Mouse (Mus musculus) cerebellum, adult 11-12 months (tissue): ENCODE measurements around the gene Flad1.
A peak's percentile ranks its signal among the peaks of the same experiment; 100 is the strongest.

Experiments
- DNase-seq: peaks from one replicate; pipeline ENCODE4 v3.0.0; 2022

Gene Flad1

GRCm38 (mm10) chr3:89380711-89381110 lies 31.0 kb downstream of the Flad1 start:
- DNase-seq: no peak

DNA sequence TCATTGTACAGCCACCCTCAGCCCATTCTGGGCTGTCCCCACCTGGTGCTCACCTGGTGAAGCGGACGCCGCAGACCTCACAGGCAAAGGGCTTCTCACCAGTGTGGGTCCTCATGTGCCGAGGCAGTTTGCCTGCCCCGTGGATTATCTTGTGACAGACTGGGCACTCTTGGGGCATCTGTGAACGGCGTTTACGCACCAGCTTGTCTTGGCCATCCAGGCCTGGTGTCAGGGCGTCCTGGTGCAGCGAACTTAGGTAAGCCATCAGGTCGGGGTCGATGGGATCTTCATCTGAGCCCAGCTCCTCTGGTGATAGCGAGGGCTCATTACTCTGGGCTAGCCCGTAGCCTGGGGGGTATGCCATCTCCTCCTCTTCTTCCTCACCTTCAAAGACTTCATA lies 31.4 kb downstream of the Flad1 start:
- DNase-seq: no peak

GRCm38 (mm10) chr3:89379388-89380131 lies 32.1 kb downstream of the Flad1 start:
- no peak for DNase-seq

GRCm38 (mm10) chr3:89378394-89379067 lies 33.1 kb downstream of the Flad1 start:
- peak; percentile 65 for DNase-seq

DNA sequence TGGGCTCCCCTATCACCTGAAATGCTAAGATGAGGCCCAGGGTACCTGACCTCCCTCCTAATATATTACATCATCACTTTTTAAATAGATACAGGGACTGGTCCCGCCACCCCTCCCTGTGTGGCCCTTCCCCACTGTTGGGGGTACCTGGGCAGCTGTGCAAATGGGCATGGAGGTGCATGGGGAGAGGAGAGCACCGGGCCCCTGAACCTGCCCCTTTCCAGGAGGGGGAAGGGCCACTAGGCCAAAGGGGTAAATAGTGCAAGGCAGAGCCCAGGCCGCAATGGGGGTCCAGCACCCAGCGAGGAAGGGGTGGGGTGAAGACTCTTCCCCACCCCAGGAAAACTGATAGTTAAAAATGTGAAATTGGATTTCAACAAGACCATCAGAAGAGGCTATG lies 33.8 kb downstream of the Flad1 start:
- DNase-seq: no peak

DNA sequence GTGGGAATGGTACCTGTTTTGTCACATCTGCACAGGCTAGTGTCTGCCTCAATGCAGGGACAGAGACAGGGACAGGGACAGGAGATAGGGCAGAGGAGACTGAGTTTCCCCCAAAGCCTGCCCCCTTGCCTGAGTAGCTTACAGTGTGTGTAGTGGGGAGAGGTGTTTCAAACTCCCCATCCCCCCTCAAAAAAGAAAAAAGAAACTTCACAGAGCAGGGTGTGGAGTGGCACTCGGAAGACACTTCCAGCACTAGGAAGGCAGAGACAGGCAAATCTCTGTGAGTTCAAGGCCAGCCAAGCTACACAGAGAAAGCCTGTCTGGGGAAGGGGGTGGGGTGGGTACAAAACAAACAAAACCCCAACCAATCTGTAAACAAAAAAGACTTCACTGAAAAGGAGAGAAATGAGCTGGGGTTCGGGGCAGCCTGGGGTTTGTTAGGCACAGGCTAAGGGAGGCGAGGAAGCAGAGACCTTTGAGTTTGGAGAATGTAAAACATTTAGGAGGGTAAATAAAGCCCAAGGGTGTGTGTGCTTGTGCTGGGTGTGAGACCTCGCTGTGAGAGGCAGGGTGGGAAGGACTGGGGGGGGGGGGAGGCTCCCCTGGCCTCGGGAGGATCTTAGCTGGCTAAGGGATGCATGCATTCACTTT lies 38.0 kb downstream of the Flad1 start:
- no peak for DNase-seq

- DNase-seq: no peak
Observed at GRCm38 (mm10) chr3:89367338-89367737, 44.3 kb downstream of the Flad1 start.

DNA sequence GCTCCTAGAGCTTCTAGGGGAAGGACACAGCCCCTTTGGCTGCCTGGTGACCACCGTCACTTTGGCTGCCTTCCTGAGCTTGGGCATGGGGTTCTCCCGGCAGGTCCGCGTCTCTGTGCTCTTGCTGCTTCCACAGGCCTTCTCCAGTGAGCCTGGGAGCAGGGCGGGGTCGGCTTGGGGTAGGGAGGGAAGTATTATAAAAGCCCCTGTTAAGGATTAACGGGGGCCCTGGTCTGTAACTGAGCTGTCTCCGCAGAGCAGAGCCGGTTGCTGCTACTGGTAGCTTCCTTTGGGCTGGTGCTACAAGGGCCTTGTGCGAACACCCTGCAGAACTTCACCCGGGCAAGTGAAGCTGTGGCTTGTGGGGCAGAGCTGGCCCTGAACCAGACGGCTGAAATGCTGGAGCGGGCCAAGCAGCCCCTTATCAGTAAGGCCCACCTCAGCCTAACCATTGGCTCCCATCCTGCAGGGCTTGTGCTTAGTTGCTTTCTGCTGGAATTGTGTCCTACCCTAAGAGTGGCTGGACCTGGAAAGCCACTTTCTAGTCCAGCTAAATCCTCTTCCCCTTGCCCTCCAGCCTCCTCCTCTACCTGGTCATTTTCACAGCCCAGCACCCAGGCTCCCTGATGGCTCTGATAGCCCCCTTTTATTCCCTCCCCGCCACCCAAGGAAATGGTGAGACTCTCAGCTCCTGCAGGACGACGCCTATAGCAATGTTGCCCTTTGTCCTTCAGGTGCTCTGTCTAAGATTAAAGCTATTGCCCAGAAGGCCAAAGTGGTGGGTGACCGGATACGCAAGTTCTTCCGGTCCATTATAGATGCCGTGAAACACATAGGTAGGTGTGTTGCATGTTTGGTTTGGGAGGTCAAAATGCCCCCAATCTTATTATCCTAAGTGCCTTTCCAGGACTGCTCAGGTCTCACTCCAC lies 45.9 kb downstream of the Flad1 start:
- DNase-seq: no peak

- no peak for DNase-seq
Observed at GRCm38 (mm10) chr3:89365153-89365485, 46.6 kb downstream of the Flad1 start, which contains the start of gene Dcst1. TSS of gene Dcst1 (minus strand) at chr3:89365253.

GRCm38 (mm10) chr3:89364631-89365030 lies 47.0 kb downstream of the Flad1 start:
- no peak for DNase-seq

DNA sequence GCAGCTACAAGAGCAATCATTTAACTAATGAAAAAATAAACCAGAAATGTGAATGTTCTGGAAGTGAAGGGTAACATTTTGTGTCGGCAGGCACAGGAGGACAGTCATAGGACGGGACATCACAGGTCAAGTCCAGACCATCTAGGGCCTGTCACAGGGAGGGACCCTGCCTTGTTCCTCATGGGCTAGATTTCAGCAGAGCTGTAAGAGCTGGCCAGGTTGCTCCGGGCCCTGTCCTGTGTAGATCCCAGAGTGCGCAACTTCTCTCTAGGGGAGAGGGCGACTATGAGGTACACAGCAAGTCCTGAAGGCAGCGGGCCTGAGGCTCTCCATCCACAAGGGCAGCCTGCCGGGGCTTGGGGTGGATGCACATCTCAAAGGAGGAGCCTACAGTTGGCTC lies 50.0 kb downstream of the Flad1 start, which contains the start of gene Dcst2:
Gene Dcst2 (plus strand): TSS at position 301 of the 400 bp plus-strand sequence.
- no peak for DNase-seq

GRCm38 (mm10) chr3:89360237-89360636 lies 51.4 kb downstream of the Flad1 start:
- DNase-seq: no peak

- no peak for DNase-seq
Observed at GRCm38 (mm10) chr3:89359630-89360029, 52.0 kb downstream of the Flad1 start.

- DNase-seq: no peak
Observed at GRCm38 (mm10) chr3:89356029-89356428, 55.6 kb downstream of the Flad1 start.

DNA sequence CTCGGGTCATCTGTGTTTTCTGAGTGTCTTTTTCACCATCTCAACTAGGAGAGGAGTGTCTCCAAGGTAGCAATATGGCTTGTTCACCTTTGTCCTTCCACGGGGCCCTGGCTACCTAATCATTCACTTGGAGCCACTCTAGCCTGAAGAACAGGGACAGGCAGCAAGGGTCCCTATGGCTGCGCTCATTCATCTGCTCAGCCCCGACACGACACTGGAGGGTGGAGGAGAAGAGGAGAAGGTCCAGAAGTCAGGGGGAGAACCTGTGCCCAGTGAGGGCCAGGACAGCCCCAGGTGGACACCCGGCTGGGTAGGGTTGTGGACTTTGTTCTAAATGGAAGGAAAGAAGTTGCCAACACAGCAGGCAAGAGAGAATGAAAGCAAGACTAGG lies 56.2 kb downstream of the Flad1 start:
- no peak for DNase-seq

DNA sequence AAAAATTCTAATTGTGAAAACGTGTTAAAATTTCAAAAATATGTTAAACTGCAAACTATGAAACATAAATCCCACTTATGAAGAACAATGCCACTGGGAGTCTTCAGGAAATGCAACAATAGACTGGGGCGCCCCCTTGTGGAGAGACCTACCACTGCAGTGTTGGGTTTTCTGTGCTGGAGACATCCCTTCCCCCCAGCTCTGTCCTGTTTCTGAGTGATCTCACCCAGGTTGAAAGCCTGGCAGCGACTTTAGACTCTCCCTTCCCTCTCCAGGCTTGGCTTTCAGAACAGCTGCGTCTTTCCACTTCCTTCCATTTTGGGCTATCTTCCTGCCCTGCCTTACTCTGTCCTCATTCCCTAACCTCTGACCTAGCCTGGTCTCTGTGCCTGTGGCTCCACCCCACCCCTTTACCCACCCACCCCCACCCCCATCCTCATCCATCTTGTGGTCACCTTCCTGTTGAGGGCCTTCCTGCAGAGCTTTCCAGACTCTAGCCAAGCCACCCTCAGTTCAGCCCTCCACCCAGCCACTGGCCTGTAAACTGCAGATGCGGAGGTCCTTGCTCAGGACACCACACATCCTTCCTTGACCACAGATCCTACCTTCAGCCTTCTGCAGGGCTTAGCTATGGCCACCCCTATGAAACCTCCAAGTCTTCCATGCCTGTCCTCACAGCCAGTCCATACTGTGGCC lies 56.7 kb downstream of the Flad1 start:
- DNase-seq: peak; percentile 80

DNA sequence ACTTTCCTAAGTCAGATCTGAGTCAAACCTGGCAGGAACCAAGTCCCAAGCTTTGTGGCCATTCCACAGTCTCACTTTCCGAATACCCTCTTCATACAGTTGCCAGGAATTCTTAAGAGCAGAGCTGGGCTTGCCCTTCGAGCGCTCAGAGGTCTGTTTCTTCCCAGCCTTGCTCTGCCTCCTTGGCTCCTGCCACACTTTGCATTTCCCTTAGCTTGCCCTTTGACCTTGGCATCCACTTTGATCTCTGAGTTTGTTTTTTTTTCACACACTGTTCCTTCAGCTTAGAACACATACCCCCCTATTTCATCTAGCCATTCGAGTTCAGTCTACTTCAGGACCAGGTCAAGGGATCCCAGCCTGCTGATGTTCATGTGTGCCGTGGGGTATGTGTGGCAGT lies 60.4 kb downstream of the Flad1 start:
- DNase-seq: no peak
